Mouse (Mus musculus): ENCODE results near the gene Ppm1h. TPM values are rescaled to one million over a fixed set of nuclear protein-coding genes. Genes with fewer than 3 reads are reported as not detected.

The Ppm1h gene
- polyA plus RNA-seq, 1 experiment from 2014 or later, result 4.9 TPM

GRCm38 (mm10) chr10:122770337-122770736 is 91.8 kb downstream of the Ppm1h start:
- H3K9me3 ChIP-seq (ENCODE audit: control insufficient read depth, low read length), result 0 out of 2 replicates have a peak, but pooled peaks cover 3% of the 10 kb centered on the region
- H3K9ac ChIP-seq (ENCODE audit: low read length), result no peak overlapping the region
- no peaks in the 10 kb centered on the region for H3K27me3 ChIP-seq (ENCODE audit: control insufficient read depth, insufficient read depth, low read length)
- no peak overlapping the region for H3K4me3 ChIP-seq (ENCODE audit: control insufficient read depth in 1 of 2, insufficient read depth in 1 of 2, low read depth in 1 of 2, low read length in 2 of 2)
- H3K4me2 ChIP-seq (ENCODE audit: low read length), result no peak overlapping the region
- ATAC-seq (ENCODE audit: insufficient number of reproducible peaks, insufficient read depth, low FRiP score, low read depth), result no peak
- H3K27ac ChIP-seq (replicated peaks in 1 of 2; ENCODE audit: control insufficient read depth in 1 of 2, insufficient read depth in 1 of 2, low read depth in 2 of 2, low read length in 2 of 2), result no peak overlapping the region
- peaks cover 8 to 36% of the 10 kb centered on the region in 2 experiments for H3K4me1 ChIP-seq (ENCODE audit: control insufficient read depth in 2 of 2, insufficient read depth in 2 of 2, low read length in 2 of 2)
- WGBS, result 34% methylated on average over 7 of the region's 7 CpGs
- no peaks in the 10 kb centered on the region for H3K36me3 ChIP-seq (ENCODE audit: control insufficient read depth, insufficient read depth, low read length)

DNA sequence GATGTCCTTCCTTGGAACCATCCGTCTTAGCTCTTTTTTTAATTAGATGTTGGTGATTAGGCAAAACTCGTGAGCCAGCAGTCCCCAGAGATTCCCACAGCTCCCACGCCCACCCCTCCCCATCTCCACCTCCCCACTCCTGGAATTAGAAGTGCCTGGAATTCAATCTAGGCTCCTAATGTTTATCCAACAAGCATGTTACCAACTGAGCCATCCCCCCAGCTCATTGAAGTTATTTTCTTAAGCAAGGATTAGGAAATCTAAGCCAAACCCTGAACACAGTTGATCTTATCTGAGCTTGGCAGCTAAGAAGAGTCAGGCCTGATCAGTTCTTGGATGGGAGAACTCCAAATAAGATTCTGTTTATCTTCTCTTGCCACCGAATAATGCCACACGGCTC is 92.4 kb downstream of the Ppm1h start:
- H3K4me3 ChIP-seq (ENCODE audit: control insufficient read depth in 1 of 2, insufficient read depth in 1 of 2, low read depth in 1 of 2, low read length in 2 of 2), result no peak overlapping the region
- 0 out of 2 replicates have a peak, but pooled peaks cover 3% of the 10 kb centered on the region for H3K9me3 ChIP-seq (ENCODE audit: control insufficient read depth, low read length)
- H3K9ac ChIP-seq (ENCODE audit: low read length), result no peak overlapping the region
- peaks cover 8 to 31% of the 10 kb centered on the region in 2 experiments for H3K4me1 ChIP-seq (ENCODE audit: control insufficient read depth in 2 of 2, insufficient read depth in 2 of 2, low read length in 2 of 2)
- H3K4me2 ChIP-seq (ENCODE audit: low read length), result no peak overlapping the region
- 48% methylated on average over 5 of the region's 5 CpGs for WGBS
- ATAC-seq (ENCODE audit: insufficient number of reproducible peaks, insufficient read depth, low FRiP score, low read depth), result no peak
- H3K36me3 ChIP-seq (ENCODE audit: control insufficient read depth, insufficient read depth, low read length), result no peaks in the 10 kb centered on the region
- no peaks in the 10 kb centered on the region for H3K27me3 ChIP-seq (ENCODE audit: control insufficient read depth, insufficient read depth, low read length)
- H3K27ac ChIP-seq (replicated peaks in 1 of 2; ENCODE audit: control insufficient read depth in 1 of 2, insufficient read depth in 1 of 2, low read depth in 2 of 2, low read length in 2 of 2), result no peak overlapping the region

GRCm38 (mm10) chr10:122774169-122774568 is 95.6 kb downstream of the Ppm1h start:
- 87% methylated on average over 7 of the region's 7 CpGs for WGBS
- peaks cover 3 to 17% of the 10 kb centered on the region in 2 experiments for H3K4me1 ChIP-seq (ENCODE audit: control insufficient read depth in 2 of 2, insufficient read depth in 2 of 2, low read length in 2 of 2)
- ATAC-seq (ENCODE audit: insufficient number of reproducible peaks, insufficient read depth, low FRiP score, low read depth), result no peak
- H3K4me3 ChIP-seq (ENCODE audit: control insufficient read depth in 1 of 2, insufficient read depth in 1 of 2, low read depth in 1 of 2, low read length in 2 of 2), result no peak overlapping the region
- no peak overlapping the region for H3K27ac ChIP-seq (replicated peaks in 1 of 2; ENCODE audit: control insufficient read depth in 1 of 2, insufficient read depth in 1 of 2, low read depth in 2 of 2, low read length in 2 of 2)
- no peak overlapping the region for H3K4me2 ChIP-seq (ENCODE audit: low read length)
- no peaks in the 10 kb centered on the region for H3K36me3 ChIP-seq (ENCODE audit: control insufficient read depth, insufficient read depth, low read length)
- no peaks in the 10 kb centered on the region for H3K27me3 ChIP-seq (ENCODE audit: control insufficient read depth, insufficient read depth, low read length)
- 0 out of 2 replicates have a peak, but pooled peaks cover 3% of the 10 kb centered on the region for H3K9me3 ChIP-seq (ENCODE audit: control insufficient read depth, low read length)
- no peak overlapping the region for H3K9ac ChIP-seq (ENCODE audit: low read length)

DNA sequence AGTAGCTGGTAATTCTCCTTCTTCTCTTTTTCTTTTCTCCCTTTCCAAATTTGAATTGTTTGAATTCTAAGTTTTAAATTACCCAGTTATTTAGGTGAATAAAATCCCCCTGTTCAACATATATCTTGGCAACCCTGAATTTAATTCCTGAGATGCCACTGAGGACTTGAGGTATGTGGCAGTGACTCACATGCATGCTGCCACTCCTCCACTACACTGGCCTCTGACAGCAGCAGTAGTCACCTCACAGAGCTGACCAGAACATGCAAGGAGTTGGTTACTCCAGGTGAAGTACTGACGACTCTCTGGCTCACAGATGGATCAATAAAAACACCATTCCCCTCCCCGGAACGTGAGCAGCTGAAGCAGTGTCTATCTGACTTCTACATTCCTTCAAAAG is 98.9 kb downstream of the Ppm1h start:
- Histone ChIP-seq H3K4me3 (ENCODE audit: control insufficient read depth in 1 of 2, insufficient read depth in 1 of 2, low read depth in 1 of 2, low read length in 2 of 2) (no peak overlapping the region), H3K27ac (replicated peaks in 1 of 2; ENCODE audit: control insufficient read depth in 1 of 2, insufficient read depth in 1 of 2, low read depth in 2 of 2, low read length in 2 of 2) (no peak overlapping the region), H3K27me3 (ENCODE audit: control insufficient read depth, insufficient read depth, low read length) (no peaks in the 10 kb centered on the region), H3K9ac (ENCODE audit: low read length) (no peak overlapping the region), H3K4me2 (ENCODE audit: low read length) (no peak overlapping the region), H3K9me3 (ENCODE audit: control insufficient read depth, low read length) (no peaks in the 10 kb centered on the region), H3K4me1 (ENCODE audit: control insufficient read depth in 2 of 2, insufficient read depth in 2 of 2, low read length in 2 of 2) (peaks cover 15 to 20% of the 10 kb centered on the region in 2 experiments), H3K36me3 (ENCODE audit: control insufficient read depth, insufficient read depth, low read length) (no peaks in the 10 kb centered on the region)
- no peak for ATAC-seq (ENCODE audit: insufficient number of reproducible peaks, insufficient read depth, low FRiP score, low read depth)
- WGBS, result 44% methylated on average over 3 of the region's 3 CpGs

DNA sequence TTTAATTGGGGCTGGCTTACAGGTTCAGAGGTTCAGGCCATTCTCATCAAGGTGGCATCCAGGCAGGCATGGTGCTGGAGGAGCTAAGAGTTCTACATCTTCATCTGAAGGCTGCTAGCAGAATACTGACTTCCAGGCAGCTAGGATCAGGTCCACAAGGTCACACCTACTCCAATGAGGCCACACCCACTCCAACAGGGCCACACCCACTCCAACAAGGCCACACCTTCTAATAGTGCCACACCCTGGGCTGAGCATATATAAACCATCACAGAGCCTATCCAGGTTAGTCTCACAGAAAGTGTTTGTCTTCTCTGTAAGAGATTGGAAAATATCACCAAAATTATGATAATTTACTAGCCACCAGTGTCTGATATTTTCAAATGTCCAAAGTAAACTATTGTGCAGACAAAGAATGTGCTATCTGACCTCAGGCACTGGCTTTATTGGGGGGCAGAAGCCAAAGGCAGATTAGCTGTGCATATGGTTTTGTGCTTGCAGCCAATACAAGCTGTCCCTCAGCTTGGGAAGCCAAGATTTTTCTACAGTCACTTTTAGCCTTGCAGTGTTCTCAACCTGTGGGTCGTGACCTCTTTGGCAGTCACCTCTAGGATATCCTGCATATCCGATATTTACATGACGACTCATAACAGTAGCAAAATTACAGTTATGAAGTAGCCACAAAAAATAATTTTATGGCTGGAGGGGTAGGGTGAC is 99.5 kb downstream of the Ppm1h start:
- 82% methylated on average over 3 of the region's 3 CpGs for WGBS
- Histone ChIP-seq H3K4me2 (ENCODE audit: low read length) (no peak overlapping the region), H3K4me1 (ENCODE audit: control insufficient read depth in 2 of 2, insufficient read depth in 2 of 2, low read length in 2 of 2) (peaks cover 17 to 24% of the 10 kb centered on the region in 2 experiments)

GRCm38 (mm10) chr10:122779351-122779750 is 100.8 kb downstream of the Ppm1h start:
- Histone ChIP-seq H3K36me3 (ENCODE audit: control insufficient read depth, insufficient read depth, low read length) (no peaks in the 10 kb centered on the region), H3K27ac (replicated peaks in 1 of 2; ENCODE audit: control insufficient read depth in 1 of 2, insufficient read depth in 1 of 2, low read depth in 2 of 2, low read length in 2 of 2) (no peak overlapping the region), H3K27me3 (ENCODE audit: control insufficient read depth, insufficient read depth, low read length) (no peaks in the 10 kb centered on the region), H3K4me1 (ENCODE audit: control insufficient read depth in 2 of 2, insufficient read depth in 2 of 2, low read length in 2 of 2) (peaks cover 21 to 27% of the 10 kb centered on the region in 2 experiments), H3K9me3 (ENCODE audit: control insufficient read depth, low read length) (no peaks in the 10 kb centered on the region), H3K4me3 (ENCODE audit: control insufficient read depth in 1 of 2, insufficient read depth in 1 of 2, low read depth in 1 of 2, low read length in 2 of 2) (no peak overlapping the region), H3K9ac (ENCODE audit: low read length) (no peak overlapping the region), H3K4me2 (ENCODE audit: low read length) (no peak overlapping the region)
- 40% methylated on average over 12 of the region's 12 CpGs for WGBS
- no peak for ATAC-seq (ENCODE audit: insufficient number of reproducible peaks, insufficient read depth, low FRiP score, low read depth)

More for the DNA sequence above, 99.5 kb downstream of the Ppm1h start:
- no peaks in the 10 kb centered on the region for H3K9me3 ChIP-seq (ENCODE audit: control insufficient read depth, low read length)
- no peak overlapping the region for H3K9ac ChIP-seq (ENCODE audit: low read length)
- H3K36me3 ChIP-seq (ENCODE audit: control insufficient read depth, insufficient read depth, low read length), result no peaks in the 10 kb centered on the region
- H3K27ac ChIP-seq (replicated peaks in 1 of 2; ENCODE audit: control insufficient read depth in 1 of 2, insufficient read depth in 1 of 2, low read depth in 2 of 2, low read length in 2 of 2), result no peak overlapping the region
- H3K27me3 ChIP-seq (ENCODE audit: control insufficient read depth, insufficient read depth, low read length), result no peaks in the 10 kb centered on the region
- H3K4me3 ChIP-seq (ENCODE audit: control insufficient read depth in 1 of 2, insufficient read depth in 1 of 2, low read depth in 1 of 2, low read length in 2 of 2), result no peak overlapping the region
- no peak for ATAC-seq (ENCODE audit: insufficient number of reproducible peaks, insufficient read depth, low FRiP score, low read depth)

DNA sequence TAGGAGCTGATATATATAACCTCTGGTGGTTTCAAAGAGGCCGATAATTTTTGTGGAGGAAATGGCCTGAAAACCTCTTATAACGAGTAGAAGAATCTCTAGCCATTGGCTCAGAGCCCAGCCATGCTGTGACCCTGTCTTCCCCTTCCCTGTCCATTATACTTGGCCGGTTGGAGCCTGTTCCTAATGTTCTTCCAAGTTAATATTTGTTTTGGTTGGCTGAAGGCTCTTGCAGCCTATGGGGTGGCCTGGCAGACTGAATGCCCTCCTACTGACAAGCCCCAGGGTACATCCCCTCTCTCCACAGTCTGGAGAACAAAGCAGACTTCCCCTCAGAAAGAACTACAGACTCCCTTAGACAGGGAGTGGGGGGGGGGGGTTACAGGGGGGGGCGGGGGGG is 104.2 kb downstream of the Ppm1h start:
- WGBS, result 29% methylated on average over 4 of the region's 4 CpGs
- Histone ChIP-seq H3K4me3 (ENCODE audit: control insufficient read depth in 1 of 2, insufficient read depth in 1 of 2, low read depth in 1 of 2, low read length in 2 of 2) (no peak overlapping the region), H3K9ac (ENCODE audit: low read length) (no peak overlapping the region), H3K4me2 (ENCODE audit: low read length) (no peak overlapping the region), H3K36me3 (ENCODE audit: control insufficient read depth, insufficient read depth, low read length) (no peaks in the 10 kb centered on the region), H3K4me1 (ENCODE audit: control insufficient read depth in 2 of 2, insufficient read depth in 2 of 2, low read length in 2 of 2) (peaks cover 19 to 22% of the 10 kb centered on the region in 2 experiments), H3K27me3 (ENCODE audit: control insufficient read depth, insufficient read depth, low read length) (no peaks in the 10 kb centered on the region), H3K9me3 (ENCODE audit: control insufficient read depth, low read length) (no peaks in the 10 kb centered on the region), H3K27ac (replicated peaks in 1 of 2; ENCODE audit: control insufficient read depth in 1 of 2, insufficient read depth in 1 of 2, low read depth in 2 of 2, low read length in 2 of 2) (0 out of 4 replicates have a peak overlapping the region, but pooled peaks of 1 of the 2 experiments have one; percentile 33)
- peak; percentile 91 for ATAC-seq (ENCODE audit: insufficient number of reproducible peaks, insufficient read depth, low FRiP score, low read depth)

Data from heart, embryonic 14.5 days (tissue).